Mouse (Mus musculus) embryonic facial prominence, embryonic 15.5 days (tissue): ENCODE measurements at regions not wholly inside any gene's neighbourhood (a gene's known extent, or its start where the extent isn't known, plus 50 kb on each side); places are given as distances from the start of the nearest gene placed in this dataset.
"Not testable (repeated sequence)": the region's sequence is repeated elsewhere in the genome, so short reads cannot be mapped to it uniquely, and the experiment has no call there.

ENCODE experiments used
- ATAC-seq: fragments of 200-750 bp; cut with Nextera tagmentation; 2 replicates; pipeline ENCODE4 v1.8.0; 2017; ENCODE audit warnings: low read depth, moderate TSS enrichment; ENCODE audit not compliant: insufficient number of reproducible peaks, low FRiP score, low TSS enrichment
- H3K27ac ChIP-seq: fragments of 300-500 bp; sonication (generic); replicated peaks from 2 replicates; pipeline ENCODE4 v1.5.1; 2015; ENCODE audit warnings: mild to moderate bottlenecking, inconsistent platforms
- H3K27me3 ChIP-seq: fragments of 300-500 bp; sonication (generic); 2 replicates; pipeline ENCODE4 v1.6.1; 2015; ENCODE audit warnings: inconsistent platforms
- H3K36me3 ChIP-seq: fragments of 300-500 bp; sonication (generic); 2 replicates; pipeline ENCODE4 v1.6.1; 2015; ENCODE audit warnings: mild to moderate bottlenecking, inconsistent platforms
- H3K4me1 ChIP-seq: fragments of 300-500 bp; sonication (generic); 2 replicates; pipeline ENCODE4 v1.6.1; 2015; ENCODE audit warnings: inconsistent platforms
- H3K4me2 ChIP-seq: fragments of 300-500 bp; sonication (generic); replicated peaks from 2 replicates; pipeline ENCODE4 v1.6.1; 2015; ENCODE audit warnings: mild to moderate bottlenecking, inconsistent platforms
- H3K4me3 ChIP-seq: fragments of 300-500 bp; sonication (generic); replicated peaks from 2 replicates; pipeline ENCODE4 v1.5.1; 2015; ENCODE audit warnings: mild to moderate bottlenecking, inconsistent platforms
- H3K9ac ChIP-seq: fragments of 300-500 bp; sonication (generic); 2 replicates; pipeline ENCODE4 v1.6.1; 2015; ENCODE audit warnings: inconsistent platforms
- H3K9me3 ChIP-seq: fragments of 300-500 bp; sonication (generic); replicated peaks from 2 replicates; pipeline ENCODE4 v1.6.1; 2016; ENCODE audit warnings: inconsistent platforms
- WGBS: fragments of 180-500 bp; shearing (Covaris S2); methylation state at CpG from one replicate; pipeline ENCODE4 v1.1.7; 2015; 5-methylcytosine and 5-hydroxymethylcytosine counted together

DNA sequence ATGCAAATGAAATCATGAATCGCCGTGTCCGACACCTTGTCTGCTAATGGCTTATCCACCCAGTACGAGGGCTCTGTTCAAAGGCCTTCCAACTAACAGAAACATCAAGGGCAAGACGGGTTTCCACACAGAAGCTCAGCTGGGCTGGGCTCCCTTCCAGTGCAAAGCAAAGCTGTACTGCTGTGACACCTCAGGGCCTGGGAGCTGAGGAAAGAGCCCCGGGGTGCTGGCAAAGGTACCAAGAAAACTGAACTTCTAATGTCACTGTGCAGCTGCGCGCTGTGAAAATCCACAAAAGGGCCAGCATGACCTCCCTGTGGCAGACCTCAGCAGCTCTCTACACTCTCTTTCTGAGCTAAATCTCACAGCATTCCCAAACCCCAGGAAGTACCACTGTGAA is 173.7 kb upstream of the Pum3 start:
- 0 out of 2 replicates have a peak, but pooled peaks cover 12% of the 10 kb centered on the region for H3K4me1 ChIP-seq
- H3K9ac ChIP-seq: no peak overlapping the region
- 22% methylated on average over 8 of the region's 8 CpGs for WGBS
- no peak for ATAC-seq
- no peaks in the 10 kb centered on the region for H3K36me3 ChIP-seq
- no peak overlapping the region for H3K27ac ChIP-seq
- H3K4me3 ChIP-seq: no peak overlapping the region
- no peaks in the 10 kb centered on the region for H3K27me3 ChIP-seq
- no peaks in the 10 kb centered on the region for H3K9me3 ChIP-seq
- H3K4me2 ChIP-seq: no peak overlapping the region

DNA sequence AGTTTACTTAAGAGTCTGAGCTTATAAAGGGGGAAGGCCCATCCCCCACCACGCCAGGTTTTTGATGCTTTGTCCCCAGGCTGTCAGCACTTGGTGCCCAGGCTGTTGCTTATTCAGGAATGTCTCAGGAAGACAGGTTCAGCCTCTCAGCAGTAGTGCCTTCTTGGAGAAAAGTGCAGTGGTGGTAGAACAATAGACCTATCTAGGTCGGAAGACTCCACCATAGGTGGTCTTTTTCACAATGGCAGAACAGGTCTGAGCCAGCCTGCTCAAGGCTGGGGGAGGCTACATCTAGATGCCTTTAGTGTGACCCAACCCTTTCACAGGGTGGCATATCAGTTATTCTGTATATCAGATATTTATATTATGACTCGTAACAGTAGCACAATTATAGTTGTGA is 171.9 kb upstream of the Pum3 start:
- H3K27me3 ChIP-seq: no peaks in the 10 kb centered on the region
- 0 out of 2 replicates have a peak, but pooled peaks cover 12% of the 10 kb centered on the region for H3K4me1 ChIP-seq
- H3K27ac ChIP-seq: no peak overlapping the region
- no peaks in the 10 kb centered on the region for H3K36me3 ChIP-seq
- no peak overlapping the region for H3K9ac ChIP-seq
- H3K4me3 ChIP-seq: no peak overlapping the region
- no peak overlapping the region for H3K4me2 ChIP-seq
- no peak for ATAC-seq
- 76% methylated on average over 3 of the region's 3 CpGs for WGBS
- H3K9me3 ChIP-seq: no peaks in the 10 kb centered on the region

DNA sequence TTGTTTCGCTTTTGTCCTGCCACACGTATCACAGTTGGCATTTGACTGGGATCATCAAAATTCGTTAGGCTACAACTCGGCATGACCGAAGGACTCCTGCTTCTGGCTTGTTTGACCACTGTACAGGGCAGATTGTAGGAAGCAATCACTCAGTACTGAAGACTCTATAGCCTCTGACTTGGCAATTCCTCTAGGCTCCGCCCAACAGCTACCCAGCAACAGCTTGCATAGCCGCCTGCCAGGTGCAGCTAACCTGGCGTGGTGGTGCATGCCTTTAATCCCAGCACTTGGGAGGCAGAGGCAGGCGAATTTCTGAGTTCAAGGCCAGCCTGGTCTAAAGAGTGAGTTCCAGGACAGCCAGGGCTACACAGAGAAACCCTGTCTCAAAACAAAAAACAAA is 170.8 kb upstream of the Pum3 start:
- H3K27ac ChIP-seq, H3K4me2 ChIP-seq, ATAC-seq, H3K36me3 ChIP-seq, H3K9ac ChIP-seq, H3K4me3 ChIP-seq, H3K27me3 ChIP-seq, H3K9me3 ChIP-seq: not testable (repeated sequence)
- 0 out of 2 replicates have a peak, but pooled peaks cover 12% of the 10 kb centered on the region for H3K4me1 ChIP-seq
- WGBS: 88% methylated on average over 9 of the region's 9 CpGs

DNA sequence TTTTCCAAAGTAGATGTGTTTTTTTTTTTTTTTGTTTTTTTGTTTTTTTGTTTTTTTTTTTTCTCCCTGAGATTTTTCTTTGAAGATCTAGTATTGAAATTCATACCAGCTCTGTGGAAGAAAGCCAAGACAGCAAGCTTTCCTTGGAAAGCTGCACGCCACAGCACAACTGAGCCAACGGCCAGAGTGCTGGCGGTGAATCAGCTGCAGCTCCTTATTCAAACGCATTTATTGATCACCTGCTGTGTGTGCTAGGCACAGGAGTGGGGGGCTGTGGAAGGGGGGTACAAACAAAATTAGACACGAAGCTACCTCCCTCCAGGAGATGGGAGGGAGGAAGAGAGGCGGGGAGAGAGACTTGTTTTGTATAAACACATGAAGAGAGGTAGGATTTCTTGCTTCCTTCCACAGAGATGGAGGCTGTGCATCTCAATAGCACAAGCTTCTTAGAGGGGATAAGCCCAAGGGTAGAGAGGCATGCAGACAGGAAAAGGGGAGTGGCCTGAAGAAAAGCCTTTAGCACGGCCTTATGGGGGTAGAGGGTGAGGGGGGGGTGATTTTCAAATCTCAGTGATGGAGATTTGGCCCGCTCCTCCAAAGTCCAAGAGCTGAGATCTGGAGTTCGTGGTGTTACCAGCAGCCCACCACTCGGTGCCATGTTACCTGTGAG is 170.1 kb upstream of the Pum3 start:
- Histone ChIP-seq H3K36me3 (no peaks in the 10 kb centered on the region), H3K27me3 (no peaks in the 10 kb centered on the region), H3K4me2 (no peak overlapping the region), H3K4me1 (0 out of 2 replicates have a peak, but pooled peaks cover 12% of the 10 kb centered on the region), H3K9me3 (no peaks in the 10 kb centered on the region), H3K4me3 (no peak overlapping the region), H3K27ac (no peak overlapping the region), H3K9ac (no peak overlapping the region)
- 34% methylated on average over 10 of the region's 10 CpGs for WGBS
- no peak for ATAC-seq

DNA sequence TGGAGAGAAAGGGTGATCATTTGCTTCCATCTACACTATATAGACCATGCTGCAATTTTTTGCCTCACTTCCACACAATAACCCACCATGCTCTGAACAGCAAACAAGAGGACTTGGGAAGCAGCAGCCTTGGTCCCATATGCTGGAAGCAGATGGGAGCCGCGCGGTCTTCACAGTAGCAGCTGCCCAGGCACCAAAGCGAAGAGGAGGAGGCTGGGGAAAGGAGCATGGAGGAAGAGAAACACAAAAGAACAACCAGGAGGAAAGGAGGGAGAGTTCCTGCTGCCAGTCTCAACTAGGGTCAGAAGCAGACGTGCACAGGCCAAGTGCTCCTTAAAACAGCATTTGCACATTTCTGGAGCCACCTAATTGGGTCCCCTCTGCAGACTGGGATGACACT is 168.7 kb upstream of the Pum3 start:
- no peak for ATAC-seq
- no peaks in the 10 kb centered on the region for H3K27me3 ChIP-seq
- H3K27ac ChIP-seq: no peak overlapping the region
- H3K4me3 ChIP-seq: no peak overlapping the region
- H3K9ac ChIP-seq: no peak overlapping the region
- WGBS: 80% methylated on average over 5 of the region's 5 CpGs
- no peaks in the 10 kb centered on the region for H3K36me3 ChIP-seq
- H3K4me1 ChIP-seq: 0 out of 2 replicates have a peak, but pooled peaks cover 10% of the 10 kb centered on the region
- H3K4me2 ChIP-seq: no peak overlapping the region
- H3K9me3 ChIP-seq: no peaks in the 10 kb centered on the region

DNA sequence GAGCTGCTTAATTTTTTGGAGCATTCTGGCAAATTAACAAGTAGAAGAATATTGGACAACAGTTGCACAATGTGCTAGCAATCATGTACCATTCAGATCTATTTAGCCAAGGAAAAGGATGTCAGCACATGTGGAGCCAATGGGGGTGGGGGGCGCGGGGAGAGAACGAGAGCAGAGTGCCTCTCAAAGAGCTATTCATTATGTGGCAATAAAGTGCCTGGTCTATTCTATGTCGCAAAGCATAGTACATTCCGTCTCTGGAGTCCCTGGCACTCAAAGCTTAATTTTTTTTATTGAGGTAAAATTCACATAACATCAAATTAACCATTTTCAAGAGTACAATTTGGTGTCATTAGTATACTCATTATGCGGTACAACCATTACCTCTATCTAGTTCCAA is 155.9 kb upstream of the Pum3 start:
- H3K27me3 ChIP-seq: no peaks in the 10 kb centered on the region
- no peaks in the 10 kb centered on the region for H3K9me3 ChIP-seq
- peaks cover 13% of the 10 kb centered on the region for H3K4me1 ChIP-seq
- H3K4me2 ChIP-seq: no peak overlapping the region
- H3K36me3 ChIP-seq: no peaks in the 10 kb centered on the region
- no peak overlapping the region for H3K27ac ChIP-seq
- ATAC-seq: no peak
- no peak overlapping the region for H3K4me3 ChIP-seq
- 77% methylated on average over 6 of the region's 6 CpGs for WGBS
- H3K9ac ChIP-seq: no peak overlapping the region

DNA sequence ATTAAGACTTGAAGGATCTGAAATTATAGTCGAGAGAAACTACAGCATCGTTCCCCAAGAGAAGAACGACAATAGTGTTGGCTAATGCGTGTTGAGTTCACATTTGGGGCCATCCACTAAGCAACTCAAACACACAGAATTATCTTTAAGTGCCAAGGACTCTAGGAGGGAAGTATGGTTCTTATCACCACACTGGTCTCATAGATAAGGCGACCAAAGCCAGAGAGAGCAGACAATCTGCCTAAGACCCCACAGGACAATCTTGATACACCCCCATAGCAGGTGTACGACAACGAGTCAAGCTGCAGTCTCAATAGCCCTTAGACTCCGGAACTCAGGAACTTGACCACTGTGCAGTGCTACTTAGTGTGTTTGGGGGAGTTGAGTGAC is 152.5 kb upstream of the Pum3 start:
- Histone ChIP-seq H3K4me3 (no peak overlapping the region), H3K27ac (no peak overlapping the region), H3K9me3 (no peaks in the 10 kb centered on the region), H3K4me2 (no peak overlapping the region), H3K4me1 (peaks cover 13% of the 10 kb centered on the region), H3K9ac (no peak overlapping the region), H3K36me3 (no peaks in the 10 kb centered on the region), H3K27me3 (no peaks in the 10 kb centered on the region)
- 77% methylated on average over 8 of the region's 8 CpGs for WGBS
- no peak for ATAC-seq

DNA sequence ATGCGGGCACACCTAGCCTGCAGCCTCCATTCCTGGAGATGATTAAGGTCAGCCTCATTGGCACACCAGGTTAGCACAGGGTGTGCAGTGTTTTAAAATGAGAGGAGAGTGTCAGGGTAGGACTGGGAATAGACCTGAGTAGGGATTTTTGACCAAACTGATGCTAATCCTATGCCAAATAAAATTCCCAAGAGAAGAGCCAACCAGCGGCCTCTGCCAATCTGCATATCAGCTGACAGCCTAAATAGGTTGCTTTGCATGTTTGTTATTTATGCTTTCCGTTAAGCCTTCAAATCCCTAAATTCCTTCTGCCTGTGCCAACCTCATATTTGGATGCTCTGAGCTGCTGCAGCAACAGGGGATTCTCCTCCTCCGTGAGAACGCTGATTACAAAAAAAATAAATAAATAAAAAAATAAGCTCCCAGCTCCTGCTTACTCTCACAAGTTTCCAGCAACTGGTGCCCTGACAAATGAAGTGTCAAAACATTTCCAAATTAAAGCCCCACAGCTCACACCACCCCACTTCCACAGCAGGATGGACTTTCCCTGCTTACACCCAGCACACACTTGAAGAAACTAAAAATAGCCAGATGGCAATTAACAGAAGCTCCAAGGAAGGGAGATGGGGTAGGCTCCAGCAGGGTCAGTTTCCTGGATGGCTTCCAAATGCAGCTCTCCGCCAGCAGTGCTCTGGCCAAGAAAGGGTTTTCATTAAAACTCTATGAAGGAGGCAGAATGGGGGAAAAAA is 151.9 kb upstream of the Pum3 start:
- Histone ChIP-seq H3K4me2 (no peak overlapping the region), H3K4me3 (no peak overlapping the region), H3K36me3 (no peaks in the 10 kb centered on the region), H3K27ac (no peak overlapping the region), H3K9me3 (no peaks in the 10 kb centered on the region), H3K9ac (no peak overlapping the region), H3K4me1 (peaks cover 13% of the 10 kb centered on the region), H3K27me3 (no peaks in the 10 kb centered on the region)
- WGBS: 29% methylated on average over 6 of the region's 6 CpGs
- ATAC-seq: no peak

DNA sequence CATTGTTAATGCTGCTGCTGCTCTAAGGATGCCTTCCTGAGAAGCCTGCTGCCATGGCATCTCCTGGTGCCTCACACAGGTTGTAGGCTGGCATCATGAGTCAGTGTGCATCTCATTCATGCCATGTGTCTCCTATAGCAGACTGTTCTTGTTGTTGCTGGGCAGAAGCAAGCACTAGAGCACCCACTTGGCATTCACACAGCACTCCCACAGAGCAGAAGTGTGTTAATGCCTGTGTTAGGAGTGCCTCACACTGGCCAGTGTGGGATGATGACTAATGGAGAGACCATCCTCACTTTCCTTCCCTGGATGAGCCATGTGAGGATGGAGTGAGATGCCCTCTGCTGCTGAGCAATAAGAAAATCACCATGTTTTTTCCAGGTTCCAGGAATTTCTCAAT is 146.9 kb upstream of the Pum3 start:
- Histone ChIP-seq H3K36me3 (no peaks in the 10 kb centered on the region), H3K4me3 (no peak overlapping the region)
- no peak for ATAC-seq

DNA sequence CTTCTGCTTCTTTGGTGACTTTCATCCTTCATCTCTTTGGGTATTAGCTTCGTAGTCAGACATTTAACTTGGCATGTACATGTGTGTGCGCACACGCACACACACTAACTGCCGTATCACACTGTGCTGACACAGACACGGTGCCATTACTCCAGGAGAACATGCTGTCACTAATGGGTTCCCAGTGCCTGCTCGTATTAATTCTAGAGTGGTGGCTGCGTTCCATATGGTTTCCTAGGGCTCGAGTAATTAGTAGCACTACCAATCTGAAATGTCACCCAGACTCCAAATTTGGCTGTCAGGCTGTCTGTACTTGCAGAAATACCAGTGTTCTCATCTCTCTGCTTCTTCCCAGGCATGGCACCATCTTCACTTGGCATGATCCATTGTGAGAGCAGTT is 137.3 kb upstream of the Pum3 start:
- no peak overlapping the region for H3K4me3 ChIP-seq
- H3K4me1 ChIP-seq: no peaks in the 10 kb centered on the region
- ATAC-seq: no peak
- no peaks in the 10 kb centered on the region for H3K27me3 ChIP-seq
- 89% methylated on average over 8 of the region's 8 CpGs for WGBS
- H3K9me3 ChIP-seq: no peaks in the 10 kb centered on the region
- no peak overlapping the region for H3K4me2 ChIP-seq
- no peaks in the 10 kb centered on the region for H3K36me3 ChIP-seq
- no peak overlapping the region for H3K9ac ChIP-seq
- no peak overlapping the region for H3K27ac ChIP-seq

More for the DNA sequence above, 146.9 kb upstream of the Pum3 start:
- Histone ChIP-seq H3K27ac (no peak overlapping the region), H3K9me3 (no peaks in the 10 kb centered on the region), H3K9ac (no peak overlapping the region), H3K4me1 (peaks cover 7% of the 10 kb centered on the region), H3K27me3 (no peaks in the 10 kb centered on the region), H3K4me2 (no peak overlapping the region)

DNA sequence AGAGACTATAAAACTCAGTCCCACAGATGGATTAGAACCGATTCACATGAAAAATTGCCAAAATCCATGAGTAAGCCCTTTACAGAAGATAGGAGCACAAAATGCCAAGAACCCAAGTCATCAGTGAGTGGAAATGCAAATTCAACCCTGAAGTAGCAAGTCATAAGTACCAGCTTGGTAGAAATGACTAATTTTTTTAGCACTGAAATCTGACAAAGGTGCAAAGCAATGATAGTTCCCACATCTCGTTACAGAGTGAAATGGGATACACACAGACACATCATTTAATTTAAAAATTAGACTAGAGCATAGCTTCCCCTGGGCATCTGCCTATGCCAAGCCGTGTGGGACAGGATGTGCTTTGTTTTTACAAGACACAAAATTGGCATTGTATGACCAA is 136.4 kb upstream of the Pum3 start:
- H3K36me3 ChIP-seq: no peaks in the 10 kb centered on the region
- H3K27ac ChIP-seq: no peak overlapping the region
- WGBS: 67% methylated on average over 3 of the region's 3 CpGs
- H3K4me3 ChIP-seq: no peak overlapping the region
- H3K4me1 ChIP-seq: no peaks in the 10 kb centered on the region
- no peaks in the 10 kb centered on the region for H3K9me3 ChIP-seq
- no peaks in the 10 kb centered on the region for H3K27me3 ChIP-seq
- H3K4me2 ChIP-seq: no peak overlapping the region
- H3K9ac ChIP-seq: no peak overlapping the region
- ATAC-seq: no peak

DNA sequence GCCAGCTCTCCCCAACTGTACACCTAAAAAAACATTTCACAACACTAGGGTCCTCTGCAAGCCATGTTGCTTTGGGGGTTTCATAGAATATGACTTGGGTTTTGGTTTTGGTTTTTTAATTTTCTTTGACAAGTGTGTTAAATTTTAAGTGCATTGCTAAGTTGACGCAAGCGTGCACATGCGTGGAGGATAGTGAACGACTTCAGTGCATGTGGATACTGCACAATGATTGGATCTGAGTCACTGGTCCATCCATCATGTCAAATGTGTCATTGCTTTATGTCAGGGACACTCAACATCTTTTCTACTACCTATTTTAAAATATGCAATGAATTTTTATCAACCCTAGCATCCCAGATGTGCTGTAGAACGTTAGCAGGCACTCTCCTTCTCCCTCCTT is 134.5 kb upstream of the Pum3 start:
- no peak for ATAC-seq
- Histone ChIP-seq H3K27me3 (no peaks in the 10 kb centered on the region), H3K4me3 (no peak overlapping the region), H3K4me1 (no peaks in the 10 kb centered on the region), H3K9ac (no peak overlapping the region), H3K4me2 (no peak overlapping the region), H3K27ac (no peak overlapping the region), H3K36me3 (no peaks in the 10 kb centered on the region), H3K9me3 (no peaks in the 10 kb centered on the region)
- WGBS: 60% methylated on average over 5 of the region's 5 CpGs
